Comparison of ENCODE assay signal across 10 mouse cellular contexts in the genomic region with DNA sequence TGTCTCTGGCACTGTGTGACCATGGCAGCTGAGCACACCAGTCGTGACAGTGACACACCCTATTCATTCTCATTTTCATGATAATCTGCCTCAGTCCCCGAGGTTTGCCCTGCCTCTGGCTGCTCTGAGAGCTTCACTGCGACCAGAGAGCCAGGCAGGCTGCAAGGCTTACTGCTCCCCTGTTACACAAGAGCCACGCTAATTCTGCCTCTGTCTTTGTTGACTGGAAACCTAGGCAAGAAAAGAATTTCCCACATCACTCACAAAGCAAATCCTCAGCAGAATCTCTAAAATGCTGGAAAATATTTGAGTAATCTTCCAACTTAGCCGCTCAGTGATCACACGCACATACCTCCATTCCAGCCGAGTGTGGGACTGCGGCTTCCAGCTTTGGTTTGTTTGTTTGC.
DNase-seq lines count a peak whose midpoint lies in the region; ATAC-seq lines count a peak whose summit lies in the region.
"Had no signal": no experiment of that assay in that cellular context is flagged by ENCODE, and none has a peak within 500 bp of the region (broad histone marks: within the 10 kb centered on the region; RNA-seq: fewer than 3 reads in every experiment).

No protein-coding gene starts in this region.

- H3K4me1 ChIP-seq in heart, embryonic 10.5 days, result peaks cover 26% of the 10 kb centered on the region
- H3K4me1 ChIP-seq in embryonic facial prominence, embryonic 10.5 days, result peaks cover 15% of the 10 kb centered on the region
- peaks cover 31% of the 10 kb centered on the region for H3K4me1 ChIP-seq in intestine, embryonic 15.5 days (replicated peaks)
- H3K4me1 ChIP-seq in midbrain, embryonic 10.5 days, result peaks cover 29% of the 10 kb centered on the region

- peak overlapping the region; percentile 49; the same call in 1 of the 2 replicates for H3K27ac ChIP-seq in heart, embryonic 10.5 days
- H3K27ac ChIP-seq in embryonic facial prominence, embryonic 10.5 days (replicated peaks), result peak overlapping the region; percentile 24
- H3K27ac ChIP-seq in intestine, embryonic 15.5 days, result peak overlapping the region; percentile 73
- H3K27ac ChIP-seq in midbrain, embryonic 10.5 days (replicated peaks), result peak overlapping the region; percentile 64

- H3K9ac ChIP-seq in intestine, embryonic 15.5 days, result no peak overlapping the region

- 29% methylated on average over 8 of the region's 8 CpGs for WGBS in heart, embryonic 10.5 days
- WGBS in embryonic facial prominence, embryonic 10.5 days, result 51% methylated on average over 8 of the region's 8 CpGs
- 20% methylated on average over 8 of the region's 8 CpGs for WGBS in intestine, embryonic 15.5 days
- 37% methylated on average over 8 of the region's 8 CpGs for WGBS in midbrain, embryonic 10.5 days

- 0 out of 2 replicates have a peak overlapping the region, but pooled peaks have one; percentile 7 for H3K4me3 ChIP-seq in heart, embryonic 10.5 days
- H3K4me3 ChIP-seq in embryonic facial prominence, embryonic 10.5 days, result no peak overlapping the region
- H3K4me3 ChIP-seq in intestine, embryonic 15.5 days (replicated peaks), result no peak overlapping the region
- no peak overlapping the region for H3K4me3 ChIP-seq in midbrain, embryonic 10.5 days
- H3K4me3 ChIP-seq: myocyte had no signal

- H3K27me3 ChIP-seq in heart, embryonic 10.5 days (ENCODE audit: insufficient read depth, poor library complexity, severe bottlenecking), result 0 out of 2 replicates have a peak, but pooled peaks cover 5% of the 10 kb centered on the region
- peaks cover 5% of the 10 kb centered on the region; the same call in 1 of the 2 replicates for H3K27me3 ChIP-seq in embryonic facial prominence, embryonic 10.5 days (replicated peaks; ENCODE audit: low read depth, poor library complexity, severe bottlenecking)
- H3K27me3 ChIP-seq in intestine, embryonic 15.5 days (replicated peaks), result no peaks in the 10 kb centered on the region
- peaks cover 12% of the 10 kb centered on the region for H3K27me3 ChIP-seq in midbrain, embryonic 10.5 days (ENCODE audit: low read depth, poor library complexity, severe bottlenecking)

- peak overlapping the region; percentile 12; the same call in 1 of the 2 replicates for H3K4me2 ChIP-seq in intestine, embryonic 15.5 days (replicated peaks)

- H3K36me3 ChIP-seq in heart, embryonic 10.5 days, result no peaks in the 10 kb centered on the region
- H3K36me3 ChIP-seq in embryonic facial prominence, embryonic 10.5 days (replicated peaks), result no peaks in the 10 kb centered on the region
- H3K36me3 ChIP-seq in intestine, embryonic 15.5 days, result no peaks in the 10 kb centered on the region
- no peaks in the 10 kb centered on the region for H3K36me3 ChIP-seq in midbrain, embryonic 10.5 days

- no peak for ATAC-seq in intestine, embryonic 15.5 days
- no peak for ATAC-seq in megakaryocyte progenitor cell, adult 5-6 weeks (replicated peaks; ENCODE audit: poor library complexity)

- no peaks in the 10 kb centered on the region for H3K9me3 ChIP-seq in heart, embryonic 10.5 days
- no peaks in the 10 kb centered on the region for H3K9me3 ChIP-seq in embryonic facial prominence, embryonic 10.5 days
- H3K9me3 ChIP-seq in intestine, embryonic 15.5 days, result no peaks in the 10 kb centered on the region
- no peaks in the 10 kb centered on the region for H3K9me3 ChIP-seq in midbrain, embryonic 10.5 days (replicated peaks)

- no peak for DNase-seq in heart, embryonic 10.5 days (ENCODE audit: low spot score)
- DNase-seq in heart, postnatal 25 days (ENCODE audit: low spot score), result no peak
- no peak for DNase-seq in embryonic facial prominence, embryonic 10.5 days (ENCODE audit: low spot score)
- DNase-seq in midbrain, embryonic 10.5 days (ENCODE audit: low spot score), result peak; percentile 26
- no peak for DNase-seq in urinary bladder, postnatal 36 days (ENCODE audit: low spot score in 2 of 2)
- DNase-seq in ovary, adult 18-20 months (ENCODE audit: low spot score), result no peak
- DNase-seq: adrenal gland, postnatal 36 days had no signal

- intact Hi-C loops in heart, postnatal 25 days (cut with DNase I), result no loop called here
